Mouse (Mus musculus) bone marrow macrophage, adult 2 months (primary cell): ENCODE measurements around the gene Tmem184b.

Source experiments
- CTCF ChIP-seq: IDR thresholded peaks from 2 replicates; pipeline ENCODE4 v1.5.1; 2012; ENCODE audit warnings: low read depth, mild to moderate bottlenecking, low read length, moderate library complexity
- POLR2A ChIP-seq: IDR thresholded peaks from 2 replicates; pipeline ENCODE4 v1.6.1; 2012; ENCODE audit warnings: mild to moderate bottlenecking, low read depth, low read length, borderline replicate concordance

GRCm38 (mm10) chr15:79404277-79404676 is 908 bp upstream of the Tmem184b start:
- TF ChIP-seq CTCF (no peak), POLR2A (no peak)
